Mouse (Mus musculus) embryo, embryonic 10.5 days (tissue): ENCODE results near the gene Paqr4.

Experiments
- DNase-seq: peaks from one replicate; pipeline ENCODE4 v3.0.0-alpha.2; 2015; ENCODE audit warnings: low spot score

Paqr4 gene

DNA sequence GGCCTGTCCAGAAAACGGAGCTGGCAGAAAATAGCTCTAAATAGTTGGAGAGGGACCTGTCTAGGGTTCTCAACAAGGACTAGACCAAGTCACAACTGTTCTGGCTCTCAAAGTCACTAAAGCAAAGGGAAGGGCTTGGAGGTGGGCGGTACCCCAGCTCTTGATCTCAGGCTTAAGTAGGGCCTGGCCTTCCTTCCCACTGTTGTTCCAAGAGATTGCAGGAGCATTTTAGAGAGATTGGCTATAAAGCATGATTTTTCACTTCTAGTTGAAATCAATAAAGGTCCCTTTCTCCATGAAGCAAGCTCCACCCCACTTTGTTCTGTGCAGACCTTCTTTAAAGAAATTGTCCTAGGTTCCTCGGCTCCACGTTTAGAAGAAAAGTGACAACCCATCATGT is 15.2 kb downstream of the Paqr4 start:
- peak; percentile 12 for DNase-seq

DNA sequence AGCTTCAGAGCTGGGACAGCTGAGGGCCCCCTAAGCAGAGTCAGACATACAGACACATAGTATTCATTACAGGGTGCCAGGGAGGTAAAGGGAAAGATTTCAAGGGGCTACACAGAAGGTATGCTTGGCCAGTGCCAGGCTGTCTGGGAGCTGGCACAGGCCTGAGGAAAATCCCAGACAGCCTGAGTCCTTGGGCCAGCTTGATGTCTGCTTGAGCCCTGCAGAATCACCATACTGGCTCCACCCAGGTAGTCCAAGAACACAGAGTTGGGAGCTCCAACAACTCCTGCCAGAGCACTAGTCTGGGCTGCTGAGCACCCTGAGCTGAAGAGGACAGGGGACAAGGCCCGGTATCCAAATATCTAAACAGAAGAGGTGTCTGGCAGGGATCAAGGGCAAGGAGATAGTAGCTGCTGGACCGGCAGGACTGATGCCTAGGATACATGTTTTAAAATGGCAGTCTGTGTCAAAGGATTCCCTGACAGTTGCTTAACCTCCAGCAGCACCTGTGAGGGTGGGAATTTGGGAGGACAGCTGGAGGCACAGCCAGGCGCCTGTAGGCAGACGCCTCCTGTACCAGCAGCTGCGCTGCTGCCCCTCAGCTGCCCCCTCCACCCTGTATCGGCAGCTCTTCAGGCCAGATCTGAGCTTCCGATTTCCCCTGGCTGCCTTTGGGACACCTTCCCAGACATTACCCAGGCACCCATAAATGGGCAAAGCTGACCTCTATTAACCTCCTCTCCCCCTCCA is 18.1 kb downstream of the Paqr4 start, which contains the start of gene 1520401A03Rik:
1520401A03Rik (minus strand) TSS at position 408 of the 750 bp plus-strand sequence.
- DNase-seq: no peak

DNA sequence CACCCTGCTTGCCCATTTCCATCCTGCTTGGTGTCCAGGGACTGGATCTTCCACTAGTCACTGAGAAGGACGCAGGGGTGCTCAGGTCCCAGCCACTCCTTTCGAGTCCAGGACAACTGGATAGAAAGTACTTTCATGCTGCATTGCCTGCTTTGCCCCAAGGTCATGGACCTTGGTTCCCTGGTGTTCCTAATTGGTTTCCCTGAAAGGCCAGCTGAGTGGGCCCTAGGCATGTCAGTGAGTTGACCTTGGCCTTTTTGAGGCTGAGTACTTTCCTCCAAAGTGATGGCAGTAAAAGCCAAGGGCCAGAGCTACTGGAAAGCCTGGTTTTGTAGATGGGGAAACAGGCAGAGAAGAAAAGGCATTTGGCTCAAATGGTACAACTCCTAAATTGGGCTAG is 18.8 kb downstream of the Paqr4 start:
- DNase-seq: no peak

DNA sequence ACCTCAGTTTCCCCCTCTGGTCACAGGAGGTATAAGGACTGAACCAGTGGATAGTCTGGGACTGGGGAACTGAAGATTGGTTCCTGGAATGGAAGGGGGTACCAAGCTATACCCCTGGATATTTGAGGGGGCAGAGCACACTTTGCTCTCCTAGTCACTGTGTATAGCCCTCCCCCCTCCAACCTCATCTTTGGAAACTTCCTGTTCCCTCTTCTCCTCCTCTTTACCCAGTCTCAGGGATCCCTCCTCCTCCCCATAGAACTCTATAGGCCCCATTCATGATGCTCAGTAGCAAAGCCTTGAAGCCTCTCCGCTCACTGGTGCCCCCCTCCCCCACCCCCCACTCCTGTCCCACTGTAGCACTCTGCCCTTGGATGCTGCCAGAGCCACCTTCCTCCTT is 21.2 kb downstream of the Paqr4 start:
- DNase-seq: no peak

DNA sequence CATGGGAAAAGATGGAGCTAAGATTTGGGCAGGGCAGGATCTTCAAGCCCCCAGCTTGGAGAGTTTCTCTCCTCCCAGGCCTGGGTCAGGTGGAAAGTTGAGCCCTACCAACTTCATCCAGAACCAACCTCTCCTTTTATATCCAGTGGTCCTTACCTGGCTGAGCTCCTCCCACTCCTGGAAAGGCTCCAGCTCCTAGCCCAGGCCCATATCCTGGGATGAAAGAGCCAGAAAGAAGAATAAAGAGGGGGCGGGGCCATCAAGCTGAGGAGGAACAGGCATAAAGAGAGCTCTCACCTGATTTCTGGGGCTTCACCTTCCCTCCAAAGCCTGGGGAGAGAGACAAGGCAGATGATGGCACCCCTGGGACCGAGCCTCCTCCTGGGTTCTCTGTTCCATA is 23.7 kb downstream of the Paqr4 start:
- DNase-seq: no peak

DNA sequence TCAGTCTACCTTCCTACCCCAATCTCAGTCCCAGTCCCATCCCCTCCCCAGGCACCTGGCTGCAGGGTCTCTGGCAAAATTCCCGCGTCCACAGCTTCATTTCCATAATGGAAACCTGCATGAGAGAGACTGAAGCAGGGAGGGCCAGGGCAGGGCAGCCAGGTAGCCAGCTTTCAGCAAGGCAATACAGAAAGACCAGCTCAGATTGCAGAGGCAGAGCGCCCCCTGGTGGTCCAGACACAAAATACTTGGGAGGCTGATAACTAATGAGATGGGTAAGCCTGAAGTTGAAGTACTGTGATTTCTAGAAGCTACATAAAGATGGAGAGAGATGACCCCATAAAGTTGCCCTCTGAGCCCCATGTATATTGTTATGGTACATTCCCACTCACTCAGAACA is 34.5 kb downstream of the Paqr4 start:
- peak; percentile 89 for DNase-seq

DNA sequence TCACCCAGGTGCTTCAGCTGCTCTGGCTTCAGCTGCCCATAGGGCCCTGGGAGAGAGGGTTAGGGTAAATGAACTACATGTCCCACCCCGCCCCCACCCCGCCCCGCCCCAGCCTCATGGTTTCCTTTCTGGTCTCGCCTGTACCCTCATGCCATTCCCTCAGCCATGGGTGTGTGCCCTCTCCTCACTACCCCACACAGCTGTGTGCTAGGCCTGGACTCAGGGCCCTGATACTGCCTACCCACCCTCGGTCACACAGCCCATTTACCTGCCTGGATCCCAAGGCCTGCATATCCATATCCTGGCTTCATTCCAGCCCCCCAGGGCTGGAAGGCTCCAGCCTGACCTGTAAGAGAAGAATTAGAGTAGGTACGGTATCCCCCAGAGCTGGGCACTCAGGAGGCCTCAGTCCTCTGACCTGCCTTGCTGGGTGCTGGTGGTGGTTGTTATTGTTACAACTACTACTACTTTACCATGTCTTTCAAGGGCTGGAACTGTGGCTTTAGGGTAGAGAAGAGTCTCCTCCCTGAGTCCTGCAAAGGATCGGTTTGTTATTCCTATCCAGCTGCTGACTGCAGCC is 35.1 kb downstream of the Paqr4 start:
- no peak for DNase-seq

DNA sequence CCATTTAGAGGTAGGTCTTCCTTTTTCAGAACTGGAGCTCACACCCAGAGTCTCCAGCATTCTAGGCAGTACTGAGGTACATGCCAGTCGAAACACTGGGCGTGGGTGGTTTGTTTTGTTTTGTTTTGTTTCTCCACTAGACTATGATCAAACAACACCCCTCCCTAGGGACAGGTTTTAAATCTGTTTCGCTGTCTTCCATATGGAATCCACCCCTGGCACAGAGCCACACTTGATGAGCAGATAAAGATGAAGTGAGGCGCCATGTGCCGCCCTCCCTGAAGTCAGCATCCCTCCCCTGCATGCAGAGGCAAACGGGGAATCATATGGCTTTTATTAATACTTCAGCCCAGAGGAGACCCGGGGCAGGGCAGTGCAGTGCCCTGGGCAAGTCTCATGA is 35.9 kb downstream of the Paqr4 start:
- no peak for DNase-seq

DNA sequence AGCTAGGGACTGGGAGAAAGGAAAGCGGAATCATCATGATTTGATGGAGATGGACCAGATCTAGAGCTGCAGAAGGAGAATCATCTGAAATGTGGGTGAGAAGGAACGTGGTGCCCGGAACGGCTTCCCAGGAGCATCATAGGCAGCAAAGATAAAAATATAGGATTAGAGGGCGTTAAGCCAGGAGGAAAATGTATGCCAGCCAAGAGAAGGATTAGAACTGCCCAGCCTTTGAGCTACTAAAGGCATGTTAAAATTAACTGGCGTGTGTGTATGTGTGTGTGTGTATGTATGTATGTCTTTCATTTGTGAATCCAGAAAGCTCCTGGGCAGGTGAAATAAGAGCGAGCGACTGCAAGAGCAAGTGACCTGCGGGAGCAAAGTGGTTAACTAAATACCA is 37.4 kb downstream of the Paqr4 start:
- DNase-seq: no peak

DNA sequence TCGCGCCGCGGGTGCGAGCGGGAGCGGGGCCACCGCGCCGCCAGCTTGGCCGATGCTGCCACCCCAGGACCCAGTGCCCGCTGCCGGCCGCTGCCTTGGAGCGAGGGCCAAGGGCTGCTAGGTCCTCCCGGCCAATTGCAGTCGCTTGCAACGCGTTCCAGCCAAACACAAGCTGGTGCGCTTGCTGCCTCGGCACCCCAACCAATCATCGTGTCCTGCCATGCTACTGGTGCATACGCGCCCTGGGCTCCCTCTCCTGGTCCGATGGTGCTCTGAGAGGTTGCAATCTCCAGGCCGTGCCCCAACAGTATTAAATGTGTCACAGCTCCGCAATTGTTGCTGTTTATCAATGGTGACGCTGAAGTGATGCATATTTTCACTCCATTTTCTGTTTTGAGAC is 40.6 kb downstream of the Paqr4 start:
- DNase-seq: peak; percentile 93

DNA sequence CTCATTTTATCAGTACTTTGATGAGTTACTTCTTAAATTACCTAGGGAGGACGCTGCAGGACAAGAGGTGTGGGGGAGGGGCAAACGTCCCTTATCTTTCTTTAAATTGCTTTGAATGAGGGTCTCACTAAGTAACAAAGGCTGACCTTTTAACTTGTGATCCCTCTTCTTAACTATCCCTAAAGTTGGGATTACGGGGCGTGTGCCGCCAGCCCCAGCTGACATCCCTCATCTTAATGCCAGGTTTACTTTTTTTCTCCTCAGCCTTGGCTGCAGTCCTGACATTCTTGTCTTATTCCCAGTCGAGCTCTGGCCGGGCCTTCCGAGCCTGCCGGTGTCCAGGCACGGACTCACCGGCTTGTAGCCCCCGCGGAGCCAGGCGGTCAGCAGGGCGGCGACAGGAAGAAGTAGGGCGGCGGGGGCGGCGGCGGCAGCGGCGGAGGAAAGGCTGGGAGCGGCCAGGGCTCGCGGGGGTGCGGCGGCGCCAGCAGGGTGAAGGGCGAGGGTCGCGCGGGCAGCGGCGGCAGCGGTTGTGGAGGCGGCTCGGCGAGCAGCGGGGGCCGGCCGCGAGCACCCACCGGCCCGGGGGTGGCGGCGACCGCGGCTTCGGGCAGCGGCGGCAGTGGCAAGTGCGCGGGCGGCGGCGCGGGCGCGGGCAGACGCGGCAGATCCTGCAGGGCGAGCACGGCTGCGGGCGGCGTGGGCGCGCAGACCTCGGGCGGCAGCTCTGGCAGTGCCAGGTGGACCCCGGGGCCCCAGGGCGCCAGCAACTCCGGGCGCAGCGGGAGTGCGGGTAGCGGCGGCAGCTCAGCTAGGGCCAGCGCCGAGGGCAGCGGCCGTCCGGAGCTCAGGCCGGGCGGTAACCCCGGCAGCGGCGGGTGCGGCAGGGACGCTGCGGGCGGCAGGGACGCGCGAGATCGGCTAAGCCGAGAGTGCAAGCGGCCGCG is 41.3 kb downstream of the Paqr4 start:
- peak; percentile 28 for DNase-seq

DNA sequence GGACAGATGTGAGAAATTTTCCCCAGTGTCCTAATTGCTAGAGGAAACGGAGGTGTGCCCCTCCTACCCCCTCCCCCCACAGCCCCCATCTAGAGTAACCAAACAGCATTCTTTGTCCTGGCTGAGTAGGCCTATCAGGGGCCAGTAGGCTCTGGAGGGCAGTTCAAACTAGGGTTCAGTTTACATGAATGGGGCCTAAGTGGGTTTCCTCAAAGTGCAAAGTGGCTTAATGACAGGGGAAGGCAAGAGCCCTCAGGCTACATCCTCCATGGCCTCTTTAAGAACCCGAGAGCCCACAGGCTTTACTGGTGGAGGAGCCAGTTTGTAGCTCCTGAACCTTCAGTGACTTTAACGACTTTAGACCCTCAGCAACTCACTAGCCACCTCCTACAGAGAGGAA is 44.9 kb downstream of the Paqr4 start:
- DNase-seq: peak; percentile 60

DNA sequence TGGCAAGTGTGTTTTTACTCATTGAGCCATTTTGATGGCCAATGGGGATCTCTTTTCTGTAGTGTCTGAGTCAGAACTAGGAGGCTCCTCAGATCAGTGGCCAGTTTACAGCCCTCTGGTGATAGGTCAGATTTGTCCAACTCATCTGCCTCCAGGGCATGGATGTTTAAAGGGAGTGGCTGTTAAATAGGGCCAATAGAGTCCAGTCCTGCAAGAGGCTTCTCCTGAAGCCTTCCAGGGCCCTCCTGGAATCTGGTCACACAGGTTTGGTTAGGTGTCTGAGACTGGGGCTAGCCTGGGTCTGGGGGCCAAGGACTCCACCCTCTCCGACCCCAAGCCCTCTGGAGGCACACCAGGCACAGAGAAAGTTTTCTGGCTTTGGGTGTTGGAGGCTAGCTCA is 46.2 kb downstream of the Paqr4 start:
- DNase-seq: no peak
